Mouse (Mus musculus) megakaryocyte, adult 5-6 weeks (primary cell): ENCODE measurements around the gene Zbtb43. TPM values are rescaled to one million over a fixed set of nuclear protein-coding genes. Genes with fewer than 3 reads are reported as not detected.
A peak's percentile ranks its signal among the peaks of the same experiment; 100 is the strongest.

Experiments used
- ATAC-seq: 2 replicates; pipeline ENCODE4 v1.8.0; 2016; ENCODE audit warnings: mild to moderate bottlenecking, inconsistent platforms; ENCODE audit not compliant: poor library complexity, severe bottlenecking
- total RNA-seq, 2 experiments: library from RNA; stranded (forward) in 1 of 2; stranded (reverse) in 1 of 2; fragments of 153-499, 151-499 nt in 1 of 2; fragments of 221-1000, 200-1000 nt in 1 of 2; gene quantifications; 2 replicates each; pipeline versions ENCODE4 v1.2.3 to v1.2.4; 2015 to 2017

Gene Zbtb43
- total RNA-seq (2015) (8.7 and 13.7 TPM in 2 replicates), total RNA-seq (2017) (14.7 and 14.8 TPM in 2 replicates)

GRCm38 (mm10) chr2:33468466-33469097 lies at the start of gene Zbtb43:
Gene Zbtb43 (minus strand): TSS chr2:33468559.
- peak; percentile 99 for ATAC-seq

GRCm38 (mm10) chr2:33515856-33516255 lies 47.5 kb upstream of the Zbtb43 start:
- ATAC-seq, result no peak

- no peak for ATAC-seq
Observed at GRCm38 (mm10) chr2:33515431-33515830, 47.1 kb upstream of the Zbtb43 start.

DNA sequence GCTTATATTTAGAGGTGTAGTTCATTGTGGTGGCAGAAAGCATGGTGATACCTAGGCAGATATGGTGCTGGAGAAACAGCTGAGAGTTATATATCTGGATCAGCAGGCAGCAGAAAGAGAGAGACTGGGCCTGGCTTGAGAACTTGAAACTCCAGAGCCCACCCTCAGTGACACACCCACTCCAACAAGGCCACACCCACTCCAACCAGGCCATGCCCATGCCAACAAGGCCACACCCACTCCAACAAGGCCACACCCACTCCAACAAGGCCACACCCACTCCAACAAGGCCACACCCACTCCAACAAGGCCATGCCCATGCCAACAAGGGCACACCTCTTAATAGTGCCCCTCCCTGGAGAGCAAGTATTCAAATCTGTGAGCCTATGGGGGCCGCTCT lies 42.4 kb upstream of the Zbtb43 start:
- no peak for ATAC-seq

DNA sequence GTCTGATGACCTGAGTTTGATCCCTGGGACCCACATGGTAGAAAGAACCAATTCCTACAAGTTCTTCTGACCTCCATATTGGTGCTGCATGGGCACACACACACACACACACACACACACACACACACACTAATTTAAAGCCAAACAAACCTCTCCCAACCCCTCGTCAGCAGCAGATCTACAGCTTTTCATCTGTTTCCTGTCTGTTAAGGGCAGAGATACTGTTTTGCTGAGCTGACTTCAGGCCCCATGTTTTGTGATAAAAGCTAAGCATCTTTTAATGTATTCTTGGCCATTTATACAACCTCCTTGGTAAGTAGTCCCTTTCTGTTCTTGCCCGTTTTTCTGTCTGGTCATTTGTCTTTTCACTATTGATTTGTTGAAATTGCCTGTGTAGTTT lies 34.2 kb upstream of the Zbtb43 start:
- no peak for ATAC-seq

- ATAC-seq, result no peak
Observed at GRCm38 (mm10) chr2:33498280-33498679, 29.9 kb upstream of the Zbtb43 start.

DNA sequence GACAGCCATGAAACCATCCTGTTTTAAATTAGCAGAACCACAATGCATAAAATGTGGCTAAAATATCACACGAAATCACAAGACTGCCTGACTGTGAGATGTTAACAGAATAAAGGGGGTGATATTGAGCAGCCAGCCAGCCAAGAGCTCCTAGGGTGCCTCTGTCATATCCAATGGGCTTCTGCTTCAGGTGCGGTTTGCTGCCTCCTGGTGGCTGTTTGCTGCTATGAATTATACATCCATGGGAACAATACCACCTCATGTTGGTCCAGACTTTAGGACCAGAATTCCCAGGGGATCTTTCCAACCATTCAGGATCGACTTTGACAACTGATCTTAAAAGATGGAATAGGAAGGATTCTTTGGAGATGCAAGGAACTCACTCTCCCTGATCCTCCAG lies 27.3 kb upstream of the Zbtb43 start:
- no peak for ATAC-seq

DNA sequence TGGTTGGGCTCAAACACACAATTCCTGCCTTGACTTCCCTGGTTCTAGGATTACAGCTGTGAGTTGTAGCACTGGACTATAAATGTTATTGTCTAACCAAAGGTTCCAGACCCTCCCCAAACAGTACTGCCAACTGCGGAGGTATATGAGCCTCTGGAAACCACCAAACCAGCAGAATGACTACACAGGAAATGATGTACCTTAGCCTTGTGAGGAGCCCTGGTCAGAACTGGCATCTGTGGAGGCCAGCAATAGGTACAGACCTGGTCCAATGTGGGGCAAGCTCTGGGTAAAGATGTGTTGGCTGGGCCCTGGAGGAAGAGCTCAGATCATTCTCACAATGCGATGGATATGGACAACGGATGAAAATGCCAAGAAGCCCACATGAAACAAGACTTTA lies 23.7 kb upstream of the Zbtb43 start:
- ATAC-seq, result no peak

- no peak for ATAC-seq
Observed at GRCm38 (mm10) chr2:33489565-33489964, 21.2 kb upstream of the Zbtb43 start.

DNA sequence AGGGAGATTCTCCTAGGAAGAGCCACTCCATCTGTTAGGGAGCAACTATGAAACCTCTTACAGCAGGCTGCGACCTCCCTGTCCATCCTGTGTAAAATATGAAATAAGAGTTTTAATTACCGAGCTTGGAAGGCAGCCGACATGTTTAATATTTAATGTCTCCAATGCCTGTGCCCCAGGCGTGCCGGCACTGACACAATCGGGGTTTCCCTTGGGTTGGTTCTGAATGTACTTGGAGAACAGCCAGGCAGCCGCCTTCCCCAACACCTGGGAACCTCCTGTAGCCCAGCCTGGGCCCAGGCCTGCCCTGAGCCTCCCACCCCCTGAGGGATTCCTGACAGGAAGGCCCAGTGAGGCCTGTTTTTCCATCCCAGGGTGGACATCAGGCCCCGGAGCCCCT lies 19.0 kb upstream of the Zbtb43 start:
- no peak for ATAC-seq

DNA sequence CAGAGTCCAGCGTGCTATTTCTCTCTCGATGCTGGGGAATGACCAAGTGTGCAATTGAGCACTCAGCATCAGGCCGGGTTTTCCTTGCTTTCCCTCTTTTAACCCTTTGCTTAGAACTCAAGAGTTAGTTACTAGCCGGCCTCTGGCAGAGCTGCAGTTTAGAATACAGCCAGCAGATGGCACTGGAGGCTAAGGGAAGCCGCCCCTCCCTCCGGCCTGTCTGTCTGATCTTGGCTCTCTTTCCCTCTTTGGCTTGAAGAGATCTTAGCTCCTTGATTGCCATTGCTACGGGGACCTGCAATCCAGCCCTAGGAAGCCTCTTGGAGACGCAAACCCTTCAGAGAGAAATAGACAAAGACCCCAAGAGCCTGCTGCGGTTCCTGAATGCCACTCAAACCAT lies 18.5 kb upstream of the Zbtb43 start:
- ATAC-seq, result peak; percentile 73

DNA sequence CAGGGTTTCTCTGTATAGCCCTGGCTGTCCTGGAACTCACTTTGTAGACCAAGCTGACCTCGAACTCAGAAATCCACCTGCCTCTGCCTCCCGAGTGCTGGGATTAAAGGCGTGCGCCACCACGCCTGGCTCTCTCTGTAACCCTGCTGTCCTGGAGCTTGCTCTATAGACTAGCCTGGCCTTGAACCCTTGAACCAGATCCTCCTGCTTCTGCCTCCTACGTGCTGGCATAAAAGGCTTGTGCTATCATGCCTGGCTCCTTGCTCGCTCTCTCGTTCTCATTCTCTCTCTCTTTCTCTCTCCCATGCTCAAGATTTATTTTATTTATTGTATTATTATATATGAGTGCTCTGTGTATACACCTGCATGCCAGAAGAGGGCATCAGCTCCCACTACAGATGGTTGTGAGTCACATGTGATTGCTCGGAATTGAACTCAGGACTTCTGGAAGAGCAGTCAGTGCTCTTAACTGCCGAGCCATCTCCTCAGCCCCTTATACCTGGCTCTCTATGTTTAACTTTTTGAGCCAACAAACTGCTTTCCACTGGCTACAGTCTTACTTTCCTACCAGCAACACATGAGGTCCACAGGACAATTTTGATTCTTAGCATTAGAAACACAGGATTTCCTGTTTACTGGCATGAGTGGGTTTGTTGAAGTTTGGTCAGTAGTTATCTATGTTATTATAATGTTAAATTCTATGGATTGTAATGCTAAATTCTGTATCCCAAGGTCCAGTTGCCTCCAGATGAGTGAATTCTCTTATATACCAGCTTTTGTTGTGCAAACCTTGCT lies 9.8 kb upstream of the Zbtb43 start:
- ATAC-seq, result no peak

GRCm38 (mm10) chr2:33475961-33476360 lies 7.6 kb upstream of the Zbtb43 start:
- no peak for ATAC-seq

DNA sequence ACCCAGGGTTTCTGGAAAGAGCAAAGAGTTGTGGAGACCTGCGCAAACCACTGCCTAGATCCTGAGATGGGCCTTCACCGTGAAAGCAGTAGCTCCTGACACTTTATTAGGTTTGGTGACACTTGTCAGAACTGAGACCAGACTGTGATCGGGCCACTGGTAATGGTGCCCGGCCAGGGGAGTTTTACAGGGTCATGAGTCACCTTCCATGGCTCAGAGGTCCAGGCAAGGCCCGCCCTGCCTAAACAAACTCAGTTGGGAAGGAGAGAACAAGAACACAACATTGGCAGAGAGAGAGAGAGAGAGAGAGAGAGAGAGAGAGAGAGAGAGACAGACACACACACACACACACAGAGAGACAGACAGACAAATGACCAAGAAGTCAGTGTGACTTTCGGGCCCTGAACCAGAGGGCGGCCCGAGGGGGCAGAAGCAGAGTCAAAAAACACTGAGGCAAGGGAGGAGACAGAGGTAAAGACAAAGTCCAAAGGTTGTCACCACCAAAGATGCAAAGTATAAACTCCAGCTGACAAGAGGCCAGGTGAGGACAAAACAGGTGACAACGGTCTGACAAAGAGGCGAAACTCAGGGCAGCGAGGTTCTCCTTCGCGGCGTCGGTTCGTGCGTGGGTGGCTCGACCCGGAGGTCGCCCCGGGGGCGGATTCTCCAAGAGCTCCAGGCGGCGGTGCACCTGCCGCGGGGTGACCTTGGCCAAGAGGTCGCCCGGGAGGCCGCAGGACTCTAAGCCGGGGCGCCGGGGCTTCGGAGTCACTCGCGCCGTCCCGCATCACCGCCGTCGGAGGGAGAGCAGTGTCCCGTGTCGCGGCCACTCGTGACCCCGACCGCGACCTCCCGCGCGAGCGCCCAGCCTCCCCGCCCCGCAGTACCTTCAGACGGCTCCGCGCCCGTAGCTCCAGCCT lies 553 bp downstream of the Zbtb43 start:
- ATAC-seq, result no peak

DNA sequence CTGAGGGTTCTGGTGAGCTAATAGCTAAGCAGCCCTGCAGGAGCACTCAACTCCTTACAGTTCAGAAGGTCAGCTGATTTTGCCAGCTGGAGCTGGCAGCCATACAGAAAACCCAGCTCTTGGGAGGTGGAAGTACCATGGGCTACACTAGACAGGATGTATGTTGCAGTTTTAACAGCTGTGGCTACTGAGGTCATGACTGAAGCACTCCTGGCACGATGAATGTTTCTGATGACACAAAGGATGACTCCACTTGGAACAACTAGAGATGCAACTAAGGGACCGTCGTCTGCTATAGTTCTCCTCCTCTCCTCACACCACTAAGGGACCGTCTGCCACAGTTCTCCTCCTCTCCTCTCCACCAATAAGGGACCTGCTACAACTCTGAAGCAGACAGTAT lies 2.4 kb downstream of the Zbtb43 start:
- ATAC-seq, result no peak

- ATAC-seq, result no peak
Observed at GRCm38 (mm10) chr2:33465215-33465614, 3.1 kb downstream of the Zbtb43 start.

GRCm38 (mm10) chr2:33462066-33462465 lies 6.3 kb downstream of the Zbtb43 start:
- ATAC-seq, result no peak

DNA sequence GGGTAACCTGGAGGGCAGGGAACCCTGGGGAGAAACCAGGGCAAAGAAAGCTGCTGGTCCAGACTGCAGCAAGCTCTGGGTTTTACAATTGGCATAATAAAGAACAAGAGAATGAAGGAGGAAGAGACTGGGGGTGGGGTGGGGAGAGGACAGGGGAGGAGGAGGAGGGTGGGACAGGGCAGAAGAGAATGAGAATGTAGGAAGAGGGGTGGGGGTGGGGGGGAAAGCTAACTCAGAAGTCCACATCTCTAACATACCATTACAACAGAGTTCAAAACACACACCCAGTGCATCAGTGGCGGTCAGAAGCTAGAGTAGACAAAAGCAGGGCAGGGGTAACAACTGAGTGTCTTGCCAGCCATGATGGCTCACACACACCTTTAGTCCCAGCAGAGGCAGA lies 7.3 kb downstream of the Zbtb43 start:
- no peak for ATAC-seq

DNA sequence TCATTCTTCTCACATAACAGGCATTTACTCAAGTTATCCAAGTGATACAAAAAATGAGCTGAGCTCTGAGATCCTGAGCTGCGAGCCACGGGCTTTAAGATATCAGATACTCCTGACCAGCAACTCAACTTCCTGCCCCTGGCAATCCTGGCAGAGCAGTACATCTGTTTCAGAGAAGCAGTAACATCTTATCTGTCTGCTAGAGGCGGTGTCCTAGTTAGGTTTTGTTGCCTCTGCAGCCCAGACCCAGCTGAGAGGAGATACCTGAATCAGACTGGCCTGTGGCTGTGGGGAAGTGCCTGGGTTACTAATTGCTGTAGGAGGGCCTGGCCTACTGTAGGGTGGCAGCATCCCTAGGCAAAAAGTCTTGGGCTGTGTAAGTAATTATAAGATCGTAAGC lies 8.7 kb downstream of the Zbtb43 start:
- ATAC-seq, result no peak

DNA sequence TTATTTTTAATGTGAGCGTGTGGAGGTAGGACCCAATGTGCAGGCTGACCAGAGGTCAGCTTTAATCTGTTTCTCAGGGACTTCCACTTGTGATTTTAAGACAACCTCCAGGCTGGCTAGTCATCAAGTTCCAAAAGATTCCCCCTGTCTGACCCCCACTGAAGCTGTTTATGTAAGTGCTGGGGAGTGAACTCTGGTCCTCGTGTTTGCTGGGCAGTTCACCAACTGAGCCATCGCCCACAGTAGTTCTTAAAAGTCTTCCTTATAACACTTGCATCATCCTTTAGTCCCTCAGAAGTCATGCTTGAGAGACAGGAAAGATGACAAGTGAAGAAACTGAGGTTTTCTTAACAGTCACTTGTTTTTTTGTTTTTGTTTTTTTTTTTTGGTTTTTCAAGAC lies 11.7 kb downstream of the Zbtb43 start:
- ATAC-seq, result no peak

GRCm38 (mm10) chr2:33456242-33456641 lies 12.1 kb downstream of the Zbtb43 start:
- ATAC-seq, result no peak
